Mouse (Mus musculus) splenic B cell, adult 2 months (primary cell): ENCODE results near the gene Izumo2.
"Not testable (repeated sequence)": the region's sequence is repeated elsewhere in the genome, so short reads cannot be mapped to it uniquely, and the experiment has no call there.

Experiments used
- DNase-seq: peaks from one replicate; pipeline ENCODE4 v3.0.0-alpha.2; 2011; ENCODE audit warnings: low read depth, low spot score
- H3K27me3 ChIP-seq: 2 replicates; pipeline ENCODE4 v1.6.1; 2012; ENCODE audit warnings: mild to moderate bottlenecking, low read length, moderate library complexity, mixed read lengths; ENCODE audit not compliant: control insufficient read depth, poor library complexity, insufficient read depth, severe bottlenecking
- H3K36me3 ChIP-seq: 2 replicates; pipeline ENCODE4 v1.6.1; 2012; ENCODE audit warnings: mild to moderate bottlenecking, low read length, moderate library complexity, mixed read lengths; ENCODE audit not compliant: control insufficient read depth, poor library complexity, insufficient read depth, severe bottlenecking

Izumo2 gene

DNA sequence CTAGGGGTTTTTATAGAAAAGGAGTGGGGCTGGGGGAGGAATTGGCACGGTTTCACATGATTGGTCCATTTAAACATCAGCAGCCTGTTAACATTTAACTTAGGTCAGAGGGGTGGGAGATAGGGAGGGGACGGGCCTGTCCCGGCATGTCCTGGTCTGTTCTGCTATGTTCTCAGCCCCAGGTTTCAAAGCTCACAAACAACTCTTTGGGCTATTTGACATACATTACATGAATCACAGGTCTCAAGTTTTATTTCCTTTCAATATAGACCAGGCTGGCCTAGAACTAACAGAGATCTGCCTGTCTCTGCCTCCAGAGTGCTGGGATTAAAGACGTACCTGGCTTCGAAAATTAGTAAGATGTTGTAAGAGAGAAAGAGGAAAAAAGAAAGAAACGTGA is 449 bp upstream of the Izumo2 start:
- H3K36me3 ChIP-seq, DNase-seq, H3K27me3 ChIP-seq: not testable (repeated sequence)

DNA sequence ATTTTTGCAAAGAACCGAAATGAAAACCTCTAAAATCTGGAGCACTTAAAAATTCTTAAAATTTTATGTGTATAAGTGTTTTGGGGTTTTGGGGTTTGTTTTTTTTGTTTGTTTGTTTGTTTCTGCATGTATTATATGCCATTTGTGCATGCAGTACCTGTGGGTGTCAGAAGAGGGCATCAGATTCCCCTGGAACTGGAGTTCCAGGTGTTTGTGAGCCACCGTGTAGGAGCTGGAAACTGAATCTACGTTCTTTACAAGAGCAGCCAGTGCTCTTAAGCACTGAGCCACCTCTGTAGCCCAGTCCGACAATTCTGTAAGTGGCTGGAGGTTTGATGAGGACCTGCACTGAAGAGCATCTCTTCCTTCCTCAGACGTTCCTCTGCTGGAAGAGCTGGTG is 1.3 kb downstream of the Izumo2 start:
- no peaks in the 10 kb centered on the region for H3K36me3 ChIP-seq
- no peak for DNase-seq
- no peaks in the 10 kb centered on the region for H3K27me3 ChIP-seq

DNA sequence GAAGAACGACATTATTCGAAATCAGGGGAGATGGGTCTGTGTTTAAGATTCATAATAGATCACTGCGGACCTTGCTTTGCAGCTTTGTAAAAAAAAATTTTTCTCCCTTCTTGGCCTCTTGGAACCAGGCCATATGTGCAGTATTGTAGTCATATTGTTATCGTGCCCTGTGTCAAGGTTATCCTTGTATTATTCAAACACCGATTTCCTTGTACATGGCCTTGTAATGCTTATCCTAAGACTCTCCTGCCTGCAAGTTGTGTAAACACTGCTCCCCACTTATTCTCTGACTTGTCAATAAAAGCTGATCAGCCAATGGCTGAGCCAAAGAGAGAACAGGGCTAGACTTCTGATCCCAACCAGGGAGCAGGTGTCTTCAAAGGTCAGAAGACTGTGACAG is 13.5 kb downstream of the Izumo2 start:
- Histone ChIP-seq H3K27me3 (no peaks in the 10 kb centered on the region), H3K36me3 (no peaks in the 10 kb centered on the region)
- DNase-seq, result no peak

- H3K36me3 ChIP-seq, result no peaks in the 10 kb centered on the region
- H3K27me3 ChIP-seq, result no peaks in the 10 kb centered on the region
- DNase-seq, result peak; percentile 69
Observed at GRCm38 (mm10) chr7:44724316-44724715, 15.8 kb downstream of the Izumo2 start.

- H3K27me3 ChIP-seq, result no peaks in the 10 kb centered on the region
- no peaks in the 10 kb centered on the region for H3K36me3 ChIP-seq
- peak; percentile 87 for DNase-seq
Observed at GRCm38 (mm10) chr7:44726343-44726742, 17.8 kb downstream of the Izumo2 start.

GRCm38 (mm10) chr7:44727151-44727550 is 18.6 kb downstream of the Izumo2 start:
- H3K36me3 ChIP-seq, result no peaks in the 10 kb centered on the region
- no peaks in the 10 kb centered on the region for H3K27me3 ChIP-seq
- DNase-seq, result no peak

- no peak for DNase-seq
- Histone ChIP-seq H3K27me3 (no peaks in the 10 kb centered on the region), H3K36me3 (no peaks in the 10 kb centered on the region)
Observed at GRCm38 (mm10) chr7:44728082-44728975, 19.8 kb downstream of the Izumo2 start.

DNA sequence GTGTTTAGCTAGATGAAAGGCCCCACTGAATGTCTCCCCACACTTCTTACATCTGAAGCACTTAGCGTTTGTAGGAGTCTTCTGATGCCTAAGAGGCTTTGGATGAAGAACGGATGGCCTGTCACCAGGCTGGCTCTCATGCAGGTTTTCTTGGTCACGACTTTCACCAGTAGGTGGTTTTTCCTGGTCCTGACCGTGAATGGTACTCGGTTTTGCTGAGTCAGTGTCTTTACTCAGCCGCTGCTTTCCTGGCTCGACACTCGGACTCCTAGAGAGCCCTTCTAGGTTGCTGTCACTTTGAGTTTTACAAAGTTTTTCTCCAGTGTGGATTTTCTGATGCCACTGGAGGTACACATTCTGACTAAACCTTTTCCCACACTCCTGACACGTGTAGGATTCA is 25.2 kb downstream of the Izumo2 start:
- Histone ChIP-seq H3K36me3 (no peaks in the 10 kb centered on the region), H3K27me3 (no peaks in the 10 kb centered on the region)
- DNase-seq, result no peak

GRCm38 (mm10) chr7:44741361-44741760 is 32.8 kb downstream of the Izumo2 start:
- DNase-seq, result peak; percentile 40
- Histone ChIP-seq H3K36me3 (no peaks in the 10 kb centered on the region), H3K27me3 (no peaks in the 10 kb centered on the region)

GRCm38 (mm10) chr7:44744270-44744669 is 35.7 kb downstream of the Izumo2 start:
- DNase-seq, result no peak
- no peaks in the 10 kb centered on the region for H3K36me3 ChIP-seq
- H3K27me3 ChIP-seq, result no peaks in the 10 kb centered on the region

GRCm38 (mm10) chr7:44745076-44745475 is 36.5 kb downstream of the Izumo2 start:
- Histone ChIP-seq H3K27me3 (no peaks in the 10 kb centered on the region), H3K36me3 (no peaks in the 10 kb centered on the region)
- DNase-seq, result peak; percentile 86

DNA sequence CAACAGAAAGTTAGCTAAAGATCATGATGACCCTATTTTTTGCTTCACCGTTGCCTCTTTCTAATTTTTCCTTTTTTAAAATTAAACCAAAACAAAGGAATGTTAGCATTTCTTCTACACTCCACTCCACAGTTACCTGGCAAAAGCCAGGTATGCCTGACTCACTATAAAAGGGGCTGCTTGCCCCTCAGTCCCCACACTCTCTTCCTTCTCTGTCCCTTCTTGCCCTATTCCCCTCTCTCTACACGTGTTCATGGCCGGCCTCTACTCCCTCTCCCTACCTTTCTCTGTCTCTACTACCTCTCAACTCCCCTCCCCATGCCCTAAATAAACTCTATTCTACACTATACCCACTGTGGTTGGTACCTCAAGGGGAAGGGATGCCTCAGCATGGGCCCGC is 38.6 kb downstream of the Izumo2 start:
- Histone ChIP-seq H3K36me3 (no peaks in the 10 kb centered on the region), H3K27me3 (no peaks in the 10 kb centered on the region)
- no peak for DNase-seq

DNA sequence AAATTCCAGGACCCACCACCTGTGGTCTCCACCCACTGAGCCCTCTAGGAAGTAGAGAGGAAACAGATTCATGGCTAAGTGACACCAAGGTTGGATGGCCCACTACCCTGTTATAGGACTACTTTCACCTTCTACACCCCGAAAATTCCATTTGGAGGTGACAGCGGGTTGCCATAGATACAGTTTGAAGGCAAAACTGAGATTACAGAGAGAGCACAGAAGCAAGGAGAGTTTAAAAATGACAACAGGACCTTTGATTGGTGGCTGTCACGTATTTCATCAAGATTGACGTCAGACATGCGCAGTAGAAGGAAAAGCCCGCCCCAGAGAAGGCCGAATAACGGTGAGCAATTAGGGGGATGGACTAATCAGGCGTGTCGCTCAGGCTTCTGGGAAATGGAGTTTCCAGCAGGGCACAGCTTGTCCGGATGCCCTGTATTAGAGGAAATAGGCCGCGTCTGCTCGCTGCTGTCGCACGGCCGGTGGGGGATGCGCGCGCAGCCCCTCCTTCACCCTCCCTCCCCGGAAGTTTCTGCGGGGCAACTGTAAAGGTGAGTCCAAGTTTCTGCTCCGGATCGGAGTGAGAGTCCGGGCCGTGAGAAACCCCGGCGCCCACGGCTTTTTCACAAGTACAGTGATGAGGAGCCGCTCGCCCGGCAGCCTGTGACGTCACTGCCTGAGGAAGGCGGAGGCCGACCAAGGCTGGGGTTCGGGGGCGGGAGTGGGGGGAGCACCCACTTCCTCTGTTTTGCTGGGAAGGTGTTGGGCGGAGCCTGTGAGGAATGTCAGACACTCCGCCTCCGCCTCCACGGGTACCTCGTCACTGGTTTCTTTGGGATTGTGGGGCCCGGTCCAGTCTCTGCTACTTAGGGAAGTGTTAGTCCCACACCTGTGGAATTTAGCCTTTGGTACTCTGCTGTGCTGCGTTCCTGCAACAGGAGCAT is 39.8 kb downstream of the Izumo2 start, which contains the start of gene Vrk3:
Vrk3 (plus strand) TSS at position 313 of the 944 bp plus-strand sequence.
- peak; percentile 98 for DNase-seq
- no peaks in the 10 kb centered on the region for H3K36me3 ChIP-seq
- H3K27me3 ChIP-seq, result no peaks in the 10 kb centered on the region

DNA sequence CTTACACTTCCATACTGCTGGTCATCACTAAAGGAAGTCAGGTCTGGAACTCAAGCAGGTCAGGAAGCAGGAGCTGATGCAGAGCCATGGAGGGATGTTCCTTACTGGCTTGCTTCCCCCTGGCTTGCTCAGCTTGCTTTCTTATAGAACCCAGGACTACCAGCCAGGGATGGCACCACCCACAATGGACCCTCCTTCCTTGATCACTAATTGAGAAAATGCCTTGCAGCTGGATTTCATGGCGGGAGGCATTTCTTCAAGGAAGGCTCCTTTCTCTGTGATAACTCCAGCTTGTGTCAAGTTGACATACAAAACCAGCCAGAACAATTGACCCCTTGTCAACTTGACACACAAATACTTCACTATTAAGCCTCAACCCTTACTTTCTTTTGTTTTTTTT is 42.4 kb downstream of the Izumo2 start, which contains the start of gene Zfp473:
Zfp473 (minus strand) TSS at position 101 of the 400 bp plus-strand sequence.
- H3K27me3 ChIP-seq, DNase-seq, H3K36me3 ChIP-seq: not testable (repeated sequence)

DNA sequence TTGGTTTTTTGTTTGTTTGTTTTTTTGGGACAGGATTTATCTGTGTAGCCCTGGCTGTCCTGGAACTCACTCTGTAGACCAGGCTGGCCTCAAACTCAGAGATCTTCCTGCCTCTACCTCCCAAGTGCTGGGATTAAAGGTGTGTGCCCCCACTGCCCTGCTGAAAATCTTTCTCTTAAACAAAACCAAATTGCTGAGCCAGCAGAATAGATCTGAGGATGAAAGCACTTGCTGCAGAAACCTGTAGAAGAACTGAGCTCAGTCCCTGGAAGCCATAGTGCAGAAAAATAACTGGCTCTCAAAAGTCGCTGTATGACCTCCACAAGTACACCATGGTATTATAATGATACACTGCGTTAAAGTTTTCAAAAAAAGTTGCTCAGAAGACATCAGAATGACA is 48.6 kb downstream of the Izumo2 start:
- peaks cover 7% of the 10 kb centered on the region for H3K36me3 ChIP-seq
- no peak for DNase-seq
- H3K27me3 ChIP-seq, result no peaks in the 10 kb centered on the region
